Mouse (Mus musculus): ENCODE data around the gene Ptprd. TPM values are rescaled to one million over a fixed set of nuclear protein-coding genes. Genes with fewer than 3 reads are reported as not detected.

Gene Ptprd
- total and polyA plus RNA-seq, 2 experiments from 2014 or later, result 5.6 to 23.3 TPM

DNA sequence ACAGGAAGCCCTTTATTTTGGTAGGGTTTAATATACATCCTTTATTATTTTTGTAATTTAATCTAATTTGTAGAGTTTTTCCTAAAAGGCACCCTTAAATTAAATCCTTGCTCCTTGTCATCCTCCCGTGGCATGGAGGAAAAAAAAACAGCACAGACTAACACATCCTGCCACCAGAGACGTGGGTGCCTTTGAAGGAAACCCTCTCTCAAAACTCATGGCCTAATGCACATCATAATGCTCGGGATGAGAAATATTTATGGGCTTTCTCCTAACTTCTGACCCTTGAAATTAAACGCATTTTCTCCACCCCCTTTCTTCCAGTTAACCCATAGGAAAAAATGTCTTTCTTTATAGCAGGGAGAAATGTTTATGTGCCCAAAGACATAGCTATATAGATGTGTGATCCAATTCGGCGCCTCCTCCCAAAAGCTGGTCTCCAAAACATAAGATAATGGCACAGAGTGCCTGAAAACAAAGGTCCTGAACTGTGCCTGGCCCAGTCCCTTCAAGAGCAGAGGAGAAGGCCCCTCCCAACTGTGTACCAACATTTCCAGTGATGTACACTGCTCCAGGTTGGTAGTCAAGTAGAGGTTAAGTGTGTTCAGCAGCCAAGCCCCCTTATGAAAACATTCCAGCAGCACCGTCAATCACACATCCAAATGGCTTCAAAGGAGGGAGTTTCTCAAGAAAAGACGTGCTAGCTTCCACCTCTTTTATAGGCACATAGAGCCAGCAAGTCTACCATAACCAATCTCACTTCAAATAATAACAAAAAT, 1860.4 kb downstream of the Ptprd start:
- Histone ChIP-seq H3K4me3 (ENCODE audit: low read depth, low read length) (no peak overlapping the region), H3K36me3 (replicated peaks; ENCODE audit: control insufficient read depth, insufficient read depth, low read length) (no peaks in the 10 kb centered on the region), H3K4me1 (ENCODE audit: control insufficient read depth, insufficient read depth) (0 out of 2 replicates have a peak, but pooled peaks cover 7% of the 10 kb centered on the region), H3K9ac (replicated peaks; ENCODE audit: low read depth, low read length) (no peak overlapping the region), H3K27me3 (ENCODE audit: control insufficient read depth, insufficient read depth, low read length) (no peaks in the 10 kb centered on the region), H3K27ac (ENCODE audit: low read depth) (no peak overlapping the region), H3K9me3 (replicated peaks; ENCODE audit: control insufficient read depth, low read length) (no peaks in the 10 kb centered on the region), H3K4me2 (ENCODE audit: low read depth, low read length) (no peak overlapping the region)
- DNase-seq (ENCODE audit: low spot score) (no peak), ATAC-seq (ENCODE audit: insufficient read depth, low read depth) (no peak)
- TF ChIP-seq CTCF (IDR thresholded peaks at IDR 0.05; ENCODE audit: low read depth) (no peak), EP300 (IDR thresholded peaks at IDR 0.05; ENCODE audit: low read depth) (no peak)
- 65% methylated on average over 8 of the region's 8 CpGs for WGBS

DNA sequence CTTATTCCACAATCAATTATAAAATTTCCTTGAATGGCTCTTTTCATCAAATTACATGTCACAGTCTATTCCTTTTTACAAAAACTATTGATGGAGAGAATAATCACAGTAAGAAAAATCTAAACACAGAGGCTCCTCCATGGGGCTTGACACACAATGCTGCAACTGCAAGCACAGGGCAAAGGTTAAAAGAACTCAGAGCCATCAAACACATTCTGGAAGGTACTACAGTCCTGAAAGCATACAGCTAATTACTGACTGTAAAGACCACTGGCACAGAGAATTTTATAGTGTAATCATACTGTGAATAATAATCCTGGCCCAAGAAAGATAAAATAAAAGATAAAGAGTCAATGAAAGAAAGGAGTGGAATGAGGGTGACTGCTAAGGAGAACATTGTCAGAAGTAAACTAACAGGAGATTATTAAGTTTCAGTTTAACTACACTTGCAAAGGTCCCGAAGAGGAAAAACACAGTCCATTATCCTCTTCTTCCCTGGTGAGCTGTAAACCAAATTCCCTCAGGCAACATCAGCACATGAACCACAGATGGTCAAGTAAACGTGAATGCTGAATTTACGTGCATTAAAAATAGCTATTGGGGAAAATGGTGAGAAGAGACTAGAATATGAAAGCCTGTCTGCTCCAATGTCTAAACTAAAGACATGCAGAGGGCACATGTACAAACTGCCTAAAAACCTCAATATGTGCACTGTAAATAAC, 1861.4 kb downstream of the Ptprd start:
- no peak for TF ChIP-seq CTCF (IDR thresholded peaks at IDR 0.05; ENCODE audit: low read depth)
- ATAC-seq (ENCODE audit: insufficient read depth, low read depth) (no peak), DNase-seq (ENCODE audit: low spot score) (no peak)
- Histone ChIP-seq H3K4me3 (ENCODE audit: low read depth, low read length) (no peak overlapping the region), H3K4me2 (ENCODE audit: low read depth, low read length) (no peak overlapping the region), H3K27ac (ENCODE audit: low read depth) (no peak overlapping the region), H3K9ac (replicated peaks; ENCODE audit: low read depth, low read length) (no peak overlapping the region), H3K9me3 (replicated peaks; ENCODE audit: control insufficient read depth, low read length) (no peaks in the 10 kb centered on the region), H3K4me1 (ENCODE audit: control insufficient read depth, insufficient read depth) (0 out of 2 replicates have a peak, but pooled peaks cover 7% of the 10 kb centered on the region), H3K36me3 (replicated peaks; ENCODE audit: control insufficient read depth, insufficient read depth, low read length) (no peaks in the 10 kb centered on the region), H3K27me3 (ENCODE audit: control insufficient read depth, insufficient read depth, low read length) (no peaks in the 10 kb centered on the region)
- 76% methylated on average over 3 of the region's 3 CpGs for WGBS

DNA sequence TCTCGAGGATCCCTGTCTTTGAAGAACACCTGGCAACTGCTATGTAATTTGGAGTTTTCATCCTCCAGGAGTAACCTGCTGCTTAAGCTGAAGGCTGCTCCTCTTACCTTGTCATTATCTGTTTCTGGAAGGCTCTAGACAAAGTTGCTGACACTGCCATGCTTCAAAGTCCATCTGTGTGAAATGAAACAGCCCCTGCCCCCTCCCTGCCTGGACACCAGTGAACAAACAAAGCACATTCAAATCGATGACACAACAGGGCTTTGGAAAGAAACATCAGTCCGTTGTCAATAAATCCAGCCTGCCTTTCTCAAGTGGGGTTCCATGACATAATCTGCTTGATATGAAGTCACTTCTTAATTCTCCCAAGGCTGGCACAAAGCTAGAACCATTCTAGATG, 1867.7 kb downstream of the Ptprd start:
- DNase-seq (ENCODE audit: low spot score), result no peak
- no peaks in the 10 kb centered on the region for H3K36me3 ChIP-seq (replicated peaks; ENCODE audit: control insufficient read depth, insufficient read depth, low read length)
- 62% methylated on average over 3 of the region's 3 CpGs for WGBS
- H3K4me3 ChIP-seq (ENCODE audit: low read depth, low read length), result no peak overlapping the region
- TF ChIP-seq EP300 (IDR thresholded peaks at IDR 0.05; ENCODE audit: low read depth) (no peak), CTCF (IDR thresholded peaks at IDR 0.05; ENCODE audit: low read depth) (no peak)
- no peaks in the 10 kb centered on the region for H3K9me3 ChIP-seq (replicated peaks; ENCODE audit: control insufficient read depth, low read length)
- no peak for ATAC-seq (ENCODE audit: insufficient read depth, low read depth)
- H3K27me3 ChIP-seq (ENCODE audit: control insufficient read depth, insufficient read depth, low read length), result no peaks in the 10 kb centered on the region
- H3K4me1 ChIP-seq (ENCODE audit: control insufficient read depth, insufficient read depth), result no peaks in the 10 kb centered on the region
- no peak overlapping the region for H3K27ac ChIP-seq (ENCODE audit: low read depth)
- H3K4me2 ChIP-seq (ENCODE audit: low read depth, low read length), result no peak overlapping the region
- no peak overlapping the region for H3K9ac ChIP-seq (replicated peaks; ENCODE audit: low read depth, low read length)

DNA sequence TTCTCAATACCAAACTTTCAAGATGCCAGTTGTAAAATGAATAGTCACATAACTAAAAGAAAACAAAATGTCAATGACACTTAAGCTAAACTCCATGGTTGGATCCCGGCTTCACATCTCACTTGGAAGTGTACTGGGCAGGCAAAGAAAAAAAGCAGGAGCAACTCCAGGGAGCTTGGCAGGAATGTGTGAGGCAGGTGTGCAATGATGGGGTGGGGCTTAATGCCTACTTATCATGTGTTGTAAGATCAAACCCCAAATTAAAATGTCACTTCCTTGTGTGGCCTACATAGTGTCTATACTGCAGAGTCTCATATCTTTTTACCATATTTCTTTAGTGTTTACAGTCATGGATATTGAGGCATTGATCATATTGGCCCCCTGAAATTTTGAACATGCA, 1873.8 kb downstream of the Ptprd start:
- 61% methylated on average over 1 of the region's 1 CpGs for WGBS
- no peak overlapping the region for H3K4me2 ChIP-seq (ENCODE audit: low read depth, low read length)
- ATAC-seq (ENCODE audit: insufficient read depth, low read depth), result no peak
- H3K27ac ChIP-seq (ENCODE audit: low read depth), result no peak overlapping the region
- H3K9ac ChIP-seq (replicated peaks; ENCODE audit: low read depth, low read length), result no peak overlapping the region
- H3K4me1 ChIP-seq (ENCODE audit: control insufficient read depth, insufficient read depth), result no peaks in the 10 kb centered on the region
- no peaks in the 10 kb centered on the region for H3K27me3 ChIP-seq (ENCODE audit: control insufficient read depth, insufficient read depth, low read length)
- H3K9me3 ChIP-seq (replicated peaks; ENCODE audit: control insufficient read depth, low read length), result no peaks in the 10 kb centered on the region
- H3K36me3 ChIP-seq (replicated peaks; ENCODE audit: control insufficient read depth, insufficient read depth, low read length), result no peaks in the 10 kb centered on the region
- no peak overlapping the region for H3K4me3 ChIP-seq (ENCODE audit: low read depth, low read length)
- DNase-seq (ENCODE audit: low spot score), result no peak
- TF ChIP-seq CTCF (IDR thresholded peaks at IDR 0.05; ENCODE audit: low read depth) (no peak), EP300 (IDR thresholded peaks at IDR 0.05; ENCODE audit: low read depth) (no peak)

DNA sequence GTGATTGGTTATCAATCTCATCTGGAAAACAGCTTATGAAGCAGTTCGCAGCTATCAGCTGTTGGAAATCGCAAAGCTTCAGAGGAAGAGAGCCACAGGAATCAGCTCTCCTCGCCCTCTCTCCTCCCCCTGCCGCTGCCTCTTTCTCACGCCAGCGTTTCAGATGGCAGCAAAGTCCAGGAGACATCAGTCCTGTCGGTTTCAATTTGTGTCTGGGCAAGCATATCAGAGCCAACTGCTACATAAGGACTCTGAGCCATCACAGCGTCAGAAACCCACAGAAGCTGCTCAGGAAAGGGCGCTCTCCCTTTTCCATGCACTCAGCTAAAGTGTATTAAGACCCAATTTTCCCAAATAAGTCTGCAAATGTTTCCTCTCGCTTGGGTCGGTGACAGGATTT, 1884.4 kb downstream of the Ptprd start:
- no peak for TF ChIP-seq CTCF (IDR thresholded peaks at IDR 0.05; ENCODE audit: low read depth)
- TF ChIP-seq EP300 (IDR thresholded peaks at IDR 0.05; ENCODE audit: low read depth), result no peak
- Histone ChIP-seq H3K4me1 (ENCODE audit: control insufficient read depth, insufficient read depth) (peaks cover 5% of the 10 kb centered on the region; the same call in 1 of the 2 replicates), H3K27me3 (ENCODE audit: control insufficient read depth, insufficient read depth, low read length) (no peaks in the 10 kb centered on the region), H3K9ac (replicated peaks; ENCODE audit: low read depth, low read length) (peak overlapping the region; percentile 55; the same call in 1 of the 2 replicates), H3K27ac (ENCODE audit: low read depth) (peak overlapping the region; percentile 43; the same call in 1 of the 2 replicates), H3K4me3 (ENCODE audit: low read depth, low read length) (peak overlapping the region; percentile 35), H3K36me3 (replicated peaks; ENCODE audit: control insufficient read depth, insufficient read depth, low read length) (no peaks in the 10 kb centered on the region), H3K4me2 (ENCODE audit: low read depth, low read length) (peak overlapping the region; percentile 63), H3K9me3 (replicated peaks; ENCODE audit: control insufficient read depth, low read length) (no peaks in the 10 kb centered on the region)
- 0 out of 2 replicates have a peak, but pooled peaks have one; percentile 33 for ATAC-seq (ENCODE audit: insufficient read depth, low read depth)
- WGBS, result 12% methylated on average over 11 of the region's 11 CpGs
- peak; percentile 28 for DNase-seq (ENCODE audit: low spot score)
